Mouse (Mus musculus) heart, embryonic 14.5 days (tissue): ENCODE measurements around the gene Rrp12. TPM values are rescaled to one million over a fixed set of nuclear protein-coding genes. Genes with fewer than 3 reads are reported as not detected.

ENCODE experiments used
- ATAC-seq: fragments of 200-750 bp; cut with Nextera tagmentation; 2 replicates; pipeline ENCODE4 v1.8.0; 2017; ENCODE audit warnings: low read depth, moderate TSS enrichment; ENCODE audit not compliant: insufficient number of reproducible peaks, insufficient read depth, low FRiP score
- H3K27ac ChIP-seq, 2 experiments: fragments of 200-500 bp in 1 of 2; fragments of 300-500 bp in 1 of 2; sonication (generic) in 1 of 2; replicated peaks in 1 of 2; 2 replicates each; pipeline ENCODE4 v1.5.1; 2012 to 2014; ENCODE audit warnings: low read depth in 2 of 2, low read length in 2 of 2, control low read depth in 1 of 2, mild to moderate bottlenecking in 1 of 2, mixed read lengths in 1 of 2; ENCODE audit not compliant: control insufficient read depth in 1 of 2, insufficient read depth in 1 of 2
- H3K27me3 ChIP-seq: fragments of 300-500 bp; sonication (generic); 2 replicates; pipeline ENCODE4 v1.6.1; 2014; ENCODE audit warnings: mild to moderate bottlenecking, low read length, control low read depth; ENCODE audit not compliant: control insufficient read depth, insufficient read depth
- H3K36me3 ChIP-seq: fragments of 300-500 bp; sonication (generic); 2 replicates; pipeline ENCODE4 v1.6.1; 2014; ENCODE audit warnings: mild to moderate bottlenecking, control low read depth, low read length, mixed read lengths; ENCODE audit not compliant: control insufficient read depth, insufficient read depth
- H3K4me1 ChIP-seq, 2 experiments: fragments of 200-500 bp in 1 of 2; fragments of 300-500 bp in 1 of 2; sonication (generic) in 1 of 2; 2 replicates each; pipeline ENCODE4 v1.6.1; 2012 to 2014; ENCODE audit warnings: low read length in 2 of 2, control low read depth in 1 of 2, mixed read lengths in 1 of 2; ENCODE audit not compliant: control insufficient read depth in 2 of 2, insufficient read depth in 2 of 2
- H3K4me2 ChIP-seq: fragments of 300-500 bp; sonication (generic); 2 replicates; pipeline ENCODE4 v1.6.1; 2014; ENCODE audit warnings: mild to moderate bottlenecking, low read length
- H3K4me3 ChIP-seq, 2 experiments: fragments of 200-500 bp in 1 of 2; fragments of 300-500 bp in 1 of 2; sonication (generic) in 1 of 2; 2 replicates each; pipeline ENCODE4 v1.5.1; 2012 to 2014; ENCODE audit warnings: low read length in 2 of 2, mild to moderate bottlenecking in 2 of 2, control low read depth in 1 of 2, low read depth in 1 of 2, moderate library complexity in 1 of 2; ENCODE audit not compliant: control insufficient read depth in 1 of 2, insufficient read depth in 1 of 2
- H3K9ac ChIP-seq: fragments of 300-500 bp; sonication (generic); 2 replicates; pipeline ENCODE4 v1.6.1; 2014; ENCODE audit warnings: mild to moderate bottlenecking, low read length
- H3K9me3 ChIP-seq: fragments of 300-500 bp; sonication (generic); 2 replicates; pipeline ENCODE4 v1.6.1; 2016; ENCODE audit warnings: low read length, control low read depth; ENCODE audit not compliant: control insufficient read depth
- WGBS: fragments of 180-500 bp; shearing (Covaris S2); extraction: QIAGEN DNeasy Blood & Tissue Kit; methylation state at CpG from one replicate; pipeline ENCODE4 v1.1.7; 2014; 5-methylcytosine and 5-hydroxymethylcytosine counted together
- polyA plus RNA-seq: library from polyadenylated mRNA; unstranded; fragments of >200 nt; fragmentation: Nextera tagmentation; extraction: Ambion mirVana; gene quantifications from 2 replicates; pipeline ENCODE4 v1.2.1, GENCODE M21; 2014

Gene Rrp12
- 5.8 and 6.4 TPM in 2 replicates for polyA plus RNA-seq

- Histone ChIP-seq H3K9me3 (no peaks in the 10 kb centered on the region), H3K4me2 (peak within 1 kb of the TSS; percentile 91), H3K4me1 (peaks cover 7 to 13% of the 10 kb centered on the region in 2 experiments), H3K9ac (peak within 1 kb of the TSS; percentile 77), H3K27me3 (no peaks in the 10 kb centered on the region), H3K4me3 (peak within 1 kb of the TSS; percentile 72 to 84), H3K27ac (0 out of 4 replicates have a peak within 1 kb of the TSS, but pooled peaks of 1 of the 2 experiments have one; percentile 6), H3K36me3 (peaks cover 14% of the 10 kb centered on the region)
- ATAC-seq: peak; percentile 68
- 2% methylated on average over 46 of the region's 46 CpGs for WGBS
These were observed at the start of gene Rrp12 for GRCm38 (mm10) chr19:41895460-41896318. Rrp12 (minus strand) TSS chr19:41896173.

GRCm38 (mm10) chr19:41943841-41944240 is 47.9 kb upstream of the Rrp12 start:
- ATAC-seq: no peak
- Histone ChIP-seq H3K9me3 (no peaks in the 10 kb centered on the region), H3K36me3 (peaks cover 97% of the 10 kb centered on the region), H3K27ac (no peak overlapping the region), H3K4me1 (no peaks in the 10 kb centered on the region), H3K27me3 (no peaks in the 10 kb centered on the region), H3K9ac (no peak overlapping the region), H3K4me2 (no peak overlapping the region), H3K4me3 (no peak overlapping the region)
- 85% methylated on average over 7 of the region's 7 CpGs for WGBS

GRCm38 (mm10) chr19:41938539-41938938 is 42.6 kb upstream of the Rrp12 start:
- Histone ChIP-seq H3K4me1 (peaks cover 3 to 12% of the 10 kb centered on the region in 2 experiments), H3K9me3 (no peaks in the 10 kb centered on the region), H3K4me3 (no peak overlapping the region), H3K4me2 (no peak overlapping the region), H3K9ac (no peak overlapping the region), H3K27me3 (no peaks in the 10 kb centered on the region), H3K27ac (no peak overlapping the region), H3K36me3 (peaks cover 71% of the 10 kb centered on the region)
- 87% methylated on average over 5 of the region's 5 CpGs for WGBS
- no peak for ATAC-seq

- H3K4me2 ChIP-seq: no peak overlapping the region
- H3K27me3 ChIP-seq: no peaks in the 10 kb centered on the region
- 91% methylated on average over 1 of the region's 1 CpGs for WGBS
- peaks cover 5 to 18% of the 10 kb centered on the region in 2 experiments for H3K4me1 ChIP-seq
- no peak overlapping the region for H3K9ac ChIP-seq
- H3K27ac ChIP-seq: no peak overlapping the region
- H3K4me3 ChIP-seq: no peak overlapping the region
- H3K9me3 ChIP-seq: no peaks in the 10 kb centered on the region
- H3K36me3 ChIP-seq: peaks cover 49% of the 10 kb centered on the region
- no peak for ATAC-seq
These were observed 39.9 kb upstream of the Rrp12 start for GRCm38 (mm10) chr19:41935921-41936320.

DNA sequence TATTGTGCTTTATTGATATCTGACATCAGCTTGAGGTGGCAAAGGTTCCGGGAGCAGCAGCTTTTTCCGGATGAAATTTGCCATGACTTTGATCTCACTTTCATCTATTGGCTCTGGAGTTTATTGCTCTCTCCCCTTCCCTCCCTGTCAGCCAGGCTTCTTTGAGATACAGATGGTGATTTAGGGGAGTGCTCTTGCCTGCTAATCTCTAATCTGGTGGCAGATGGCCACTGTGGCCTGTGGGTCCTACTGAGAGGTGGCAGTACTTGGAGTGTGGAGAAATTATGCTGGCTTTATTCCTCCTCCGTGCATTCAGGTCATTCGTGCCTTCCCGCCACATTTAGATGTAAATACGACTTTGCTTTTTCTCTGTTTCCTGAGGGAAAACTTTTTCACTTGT is 38.2 kb upstream of the Rrp12 start:
- ATAC-seq: no peak
- H3K4me1 ChIP-seq: peaks cover 5 to 18% of the 10 kb centered on the region in 2 experiments
- peaks cover 46% of the 10 kb centered on the region for H3K36me3 ChIP-seq
- 36% methylated on average over 6 of the region's 6 CpGs for WGBS
- H3K27me3 ChIP-seq: no peaks in the 10 kb centered on the region
- no peak overlapping the region for H3K27ac ChIP-seq
- H3K4me3 ChIP-seq: peak overlapping the region; percentile 78 to 89
- no peaks in the 10 kb centered on the region for H3K9me3 ChIP-seq
- peak overlapping the region; percentile 91 for H3K4me2 ChIP-seq
- peak overlapping the region; percentile 92 for H3K9ac ChIP-seq

- ATAC-seq: peak; percentile 99
- under 1% methylated on average over 47 of the region's 47 CpGs for WGBS
- peaks cover 47% of the 10 kb centered on the region for H3K36me3 ChIP-seq
These were observed 37.5 kb upstream of the Rrp12 start, which contains the start of the genes Exosc1 and Zdhhc16 for GRCm38 (mm10) chr19:41933179-41934086. Exosc1 (minus strand) TSS chr19:41933423. Zdhhc16 (plus strand) TSS chr19:41933480.

DNA sequence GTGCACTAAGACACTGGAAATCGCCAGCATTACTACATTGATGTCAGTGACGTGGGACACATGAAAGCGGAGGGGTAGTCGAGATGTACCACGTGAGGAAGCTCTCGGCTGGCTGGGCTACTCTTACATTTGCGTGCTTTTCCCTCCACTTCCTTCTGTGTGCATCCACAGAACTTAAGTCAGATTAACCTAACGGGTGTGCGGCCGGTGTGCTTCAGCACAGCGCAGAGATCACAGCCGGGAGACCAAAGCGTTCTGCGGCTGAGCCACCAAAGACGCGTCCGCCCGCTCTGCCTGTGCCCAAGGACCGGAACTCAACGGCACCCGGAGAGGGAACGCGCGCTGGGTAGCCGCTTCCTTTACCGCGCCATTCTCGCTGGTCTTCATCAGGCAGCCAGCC is 36.7 kb upstream of the Rrp12 start:
- no peaks in the 10 kb centered on the region for H3K27me3 ChIP-seq
- H3K9me3 ChIP-seq: no peaks in the 10 kb centered on the region
- peaks cover 5 to 18% of the 10 kb centered on the region in 2 experiments for H3K4me1 ChIP-seq
- H3K9ac ChIP-seq: peak overlapping the region; percentile 78
- under 1% methylated on average over 28 of the region's 28 CpGs for WGBS
- ATAC-seq: no peak
- peak overlapping the region; percentile 83 to 89 for H3K4me3 ChIP-seq
- peak overlapping the region; percentile 78 for H3K4me2 ChIP-seq
- H3K27ac ChIP-seq: no peak overlapping the region; a peak in 2 of 4 replicates
- peaks cover 47% of the 10 kb centered on the region for H3K36me3 ChIP-seq

More at GRCm38 (mm10) chr19:41933179-41934086, 37.5 kb upstream of the Rrp12 start, which contains the start of the genes Exosc1 and Zdhhc16:
- peak within 1 kb of the TSS; percentile 92 for H3K9ac ChIP-seq
- peaks cover 5 to 18% of the 10 kb centered on the region in 2 experiments for H3K4me1 ChIP-seq
- peak within 1 kb of the TSS; percentile 91 for H3K4me2 ChIP-seq
- H3K4me3 ChIP-seq: peak within 1 kb of the TSS; percentile 83 to 89
- peak within 1 kb of the TSS in 1 of 2 experiments; percentile 12; a peak in 2 of 4 replicates for H3K27ac ChIP-seq
- no peaks in the 10 kb centered on the region for H3K9me3 ChIP-seq
- no peaks in the 10 kb centered on the region for H3K27me3 ChIP-seq
